In genomic region chr13:48732168-48732841, GRCm38 (mm10) we compare ENCODE assay signal across 9 mouse cellular contexts.
DNase-seq lines count a peak whose midpoint lies in the region; ATAC-seq and TF ChIP-seq lines count a peak whose summit lies in the region.
"Had no signal": no experiment of that assay in that cellular context is flagged by ENCODE, and none has a peak within 500 bp of the region (broad histone marks: within the 10 kb centered on the region; RNA-seq: fewer than 3 reads in every experiment).

No protein-coding gene starts in this region.

- no peak overlapping the region for H3K4me3 ChIP-seq in left cerebral cortex, adult 2 months
- H3K4me3 ChIP-seq in heart, embryonic 12.5 days, result peak overlapping the region; percentile 7; the same call in 1 of the 2 replicates
- H3K4me3 ChIP-seq in kidney, embryonic 15.5 days (replicated peaks), result peak overlapping the region; percentile 40; the same call in 1 of the 2 replicates
- H3K4me3 ChIP-seq in stomach, postnatal 0 days (ENCODE audit: low read depth, low read length), result no peak overlapping the region

- 2% methylated on average over 29 of the region's 29 CpGs for WGBS in heart, embryonic 12.5 days
- 3% methylated on average over 29 of the region's 29 CpGs for WGBS in kidney, embryonic 15.5 days
- 9% methylated on average over 29 of the region's 29 CpGs for WGBS in stomach, postnatal 0 days

- H3K9me3 ChIP-seq in heart, embryonic 12.5 days (replicated peaks), result no peaks in the 10 kb centered on the region
- no peaks in the 10 kb centered on the region for H3K9me3 ChIP-seq in kidney, embryonic 15.5 days (replicated peaks)
- no peaks in the 10 kb centered on the region for H3K9me3 ChIP-seq in stomach, postnatal 0 days (ENCODE audit: control insufficient read depth, low read length)
- H3K9me3 ChIP-seq: liver, embryonic 15.5 days had no signal

- peak; percentile 62 for TF ChIP-seq CTCF in left cerebral cortex, adult 2 months (IDR thresholded peaks at IDR 0.05)
- peak; percentile 81 for TF ChIP-seq CTCF in stomach, postnatal 0 days (IDR thresholded peaks at IDR 0.05; ENCODE audit: low read depth)

- H3K9ac ChIP-seq in heart, embryonic 12.5 days, result no peak overlapping the region
- H3K9ac ChIP-seq in kidney, embryonic 15.5 days, result no peak overlapping the region
- H3K9ac ChIP-seq in stomach, postnatal 0 days (ENCODE audit: low read length), result no peak overlapping the region
- H3K9ac ChIP-seq: liver, embryonic 15.5 days had no signal

- intact Hi-C loops in left cerebral cortex, adult 2 months (cut with DNase I), result no loop called here

- peak overlapping the region; percentile 79 for H3K4me2 ChIP-seq in heart, embryonic 12.5 days
- peak overlapping the region; percentile 68 for H3K4me2 ChIP-seq in kidney, embryonic 15.5 days
- peak overlapping the region; percentile 29 for H3K4me2 ChIP-seq in stomach, postnatal 0 days (replicated peaks; ENCODE audit: low read depth)

- no peak for ATAC-seq in heart, embryonic 12.5 days (ENCODE audit: insufficient number of reproducible peaks, low FRiP score)
- ATAC-seq in kidney, embryonic 15.5 days (replicated peaks; ENCODE audit: low FRiP score), result no peak; the same call in 1 of the 2 replicates
- peak; percentile 39; the same call in 1 of the 2 replicates for ATAC-seq in stomach, postnatal 0 days (ENCODE audit: low FRiP score, low TSS enrichment)

- peak in 1 of 2 experiments; percentile 16 for DNase-seq in left cerebral cortex, adult 2 months (ENCODE audit: extremely low spot score in 1 of 2, low spot score in 2 of 2)
- DNase-seq in left cerebral cortex, adult 11 months (ENCODE audit: low spot score), result no peak
- peak; percentile 29 for DNase-seq in cerebellum, adult 9-10 months
- DNase-seq in lung, postnatal 14 days, result peak; percentile 41
- peak; percentile 77 for DNase-seq in stomach, postnatal 0 days (ENCODE audit: low spot score)
- no peak for DNase-seq in right cerebral cortex, postnatal 14 days

- H3K27me3 ChIP-seq in heart, embryonic 12.5 days (replicated peaks), result peaks cover 89% of the 10 kb centered on the region
- H3K27me3 ChIP-seq in kidney, embryonic 15.5 days, result peaks cover 78% of the 10 kb centered on the region
- no peaks in the 10 kb centered on the region for H3K27me3 ChIP-seq in stomach, postnatal 0 days (ENCODE audit: control insufficient read depth, insufficient read depth, low read length)

- H3K27ac ChIP-seq in left cerebral cortex, adult 2 months, result no peak overlapping the region
- no peak overlapping the region for H3K27ac ChIP-seq in heart, embryonic 12.5 days (ENCODE audit: poor library complexity, severe bottlenecking)
- H3K27ac ChIP-seq in kidney, embryonic 15.5 days, result no peak overlapping the region
- H3K27ac ChIP-seq in stomach, postnatal 0 days (replicated peaks), result no peak overlapping the region
- H3K27ac ChIP-seq: liver, embryonic 15.5 days had no signal

- no peak for TF ChIP-seq EP300 in stomach, postnatal 0 days (optimal IDR thresholded peaks at IDR 0.05)

- H3K4me1 ChIP-seq in heart, embryonic 12.5 days (replicated peaks), result peaks cover 26% of the 10 kb centered on the region
- peaks cover 23% of the 10 kb centered on the region for H3K4me1 ChIP-seq in kidney, embryonic 15.5 days
- peaks cover 7% of the 10 kb centered on the region for H3K4me1 ChIP-seq in stomach, postnatal 0 days (replicated peaks; ENCODE audit: control insufficient read depth, insufficient read depth)

- no peaks in the 10 kb centered on the region for H3K36me3 ChIP-seq in heart, embryonic 12.5 days
- H3K36me3 ChIP-seq in kidney, embryonic 15.5 days, result no peaks in the 10 kb centered on the region
- no peaks in the 10 kb centered on the region for H3K36me3 ChIP-seq in stomach, postnatal 0 days (ENCODE audit: control insufficient read depth, insufficient read depth, low read length)
- H3K36me3 ChIP-seq: liver, embryonic 15.5 days had no signal

Comparison
In these comparisons a context has a peak if more than half of its experiments do, and no peak if none do; other contexts are left out.
1. DNase-seq: peak in cerebellum, adult 9-10 months (single experiment), lung, postnatal 14 days (single experiment) and stomach, postnatal 0 days (single experiment); none in left cerebral cortex, adult 11 months (single experiment) and right cerebral cortex, postnatal 14 days (single experiment).
2. H3K4me3 ChIP-seq: peak in heart, embryonic 12.5 days (single experiment) and kidney, embryonic 15.5 days (single experiment); none in left cerebral cortex, adult 2 months (single experiment) and stomach, postnatal 0 days (single experiment).
3. H3K4me2 ChIP-seq: peak in every context shown above with its lines; median percentile 79 in heart, embryonic 12.5 days; 68 in kidney, embryonic 15.5 days; 29 in stomach, postnatal 0 days.